Mouse (Mus musculus): ENCODE measurements at regions not wholly inside any gene's neighbourhood (a gene's known extent, or its start where the extent isn't known, plus 50 kb on each side); places are given as distances from the start of the nearest gene placed in this dataset.
"Not testable (repeated sequence)": the region's sequence is repeated elsewhere in the genome, so short reads cannot be mapped to it uniquely, and the experiment has no call there.

- Histone ChIP-seq H3K27me3 (ENCODE audit: control insufficient read depth, insufficient read depth, low read length) (no peaks in the 10 kb centered on the region), H3K4me3 (replicated peaks; ENCODE audit: insufficient read depth, low read depth, low read length) (no peak overlapping the region), H3K4me1 (ENCODE audit: control insufficient read depth, insufficient read depth, low read length) (peaks cover 3% of the 10 kb centered on the region; the same call in 1 of the 2 replicates), H3K27ac (ENCODE audit: insufficient read depth, low read length) (no peak overlapping the region)
- TF ChIP-seq POLR2A (IDR thresholded peaks at IDR 0.05; ENCODE audit: borderline replicate concordance, insufficient read depth, low read length), result no peak
- no peak for TF ChIP-seq CTCF (IDR thresholded peaks at IDR 0.05; ENCODE audit: borderline replicate concordance, insufficient read depth, low read depth, low read length)
- peak; percentile 51 to 81 for DNase-seq
Measured at GRCm38 (mm10) chrX:159073533-159073932, 136.6 kb upstream of the Rps6ka3 start.

GRCm38 (mm10) chrX:159080508-159080907 is 129.6 kb upstream of the Rps6ka3 start:
- H3K27me3 ChIP-seq (ENCODE audit: control insufficient read depth, insufficient read depth, low read length), result no peaks in the 10 kb centered on the region
- 98% methylated on average over 2 of the region's 2 CpGs for WGBS
- TF ChIP-seq POLR2A (IDR thresholded peaks at IDR 0.05; ENCODE audit: borderline replicate concordance, insufficient read depth, low read length) (no peak), CTCF (IDR thresholded peaks at IDR 0.05; ENCODE audit: borderline replicate concordance, insufficient read depth, low read depth, low read length) (no peak)
- no peak overlapping the region for H3K27ac ChIP-seq (ENCODE audit: insufficient read depth, low read length)
- H3K4me1 ChIP-seq (ENCODE audit: control insufficient read depth, insufficient read depth, low read length), result no peaks in the 10 kb centered on the region
- H3K4me3 ChIP-seq (replicated peaks; ENCODE audit: insufficient read depth, low read depth, low read length), result no peak overlapping the region
- no peak for DNase-seq

- 92% methylated on average over 6 of the region's 6 CpGs for WGBS
- not testable (repeated sequence) for H3K27me3 ChIP-seq (ENCODE audit: control insufficient read depth, insufficient read depth, low read length); DNase-seq; H3K4me1 ChIP-seq (ENCODE audit: control insufficient read depth, insufficient read depth, low read length); H3K27ac ChIP-seq (ENCODE audit: insufficient read depth, low read length); H3K4me3 ChIP-seq (replicated peaks; ENCODE audit: insufficient read depth, low read depth, low read length)
Measured at GRCm38 (mm10) chrX:159110651-159111050, 99.5 kb upstream of the Rps6ka3 start.

GRCm38 (mm10) chrX:159116210-159116609 is 93.9 kb upstream of the Rps6ka3 start:
- no peak overlapping the region for H3K4me3 ChIP-seq (replicated peaks; ENCODE audit: insufficient read depth, low read depth, low read length)
- H3K27me3 ChIP-seq (ENCODE audit: control insufficient read depth, insufficient read depth, low read length), result no peaks in the 10 kb centered on the region
- no peak overlapping the region for H3K27ac ChIP-seq (ENCODE audit: insufficient read depth, low read length)
- H3K4me1 ChIP-seq (ENCODE audit: control insufficient read depth, insufficient read depth, low read length), result no peaks in the 10 kb centered on the region
- no peak for TF ChIP-seq POLR2A (IDR thresholded peaks at IDR 0.05; ENCODE audit: borderline replicate concordance, insufficient read depth, low read length)
- no peak for DNase-seq

GRCm38 (mm10) chrX:159140554-159140953 is 69.6 kb upstream of the Rps6ka3 start:
- no peak for DNase-seq
- Histone ChIP-seq H3K27ac (ENCODE audit: insufficient read depth, low read length) (no peak overlapping the region), H3K4me3 (replicated peaks; ENCODE audit: insufficient read depth, low read depth, low read length) (no peak overlapping the region), H3K27me3 (ENCODE audit: control insufficient read depth, insufficient read depth, low read length) (no peaks in the 10 kb centered on the region), H3K4me1 (ENCODE audit: control insufficient read depth, insufficient read depth, low read length) (no peaks in the 10 kb centered on the region)
- TF ChIP-seq CTCF (IDR thresholded peaks at IDR 0.05; ENCODE audit: borderline replicate concordance, insufficient read depth, low read depth, low read length) (no peak), POLR2A (IDR thresholded peaks at IDR 0.05; ENCODE audit: borderline replicate concordance, insufficient read depth, low read length) (no peak)
- 76% methylated on average over 4 of the region's 4 CpGs for WGBS

GRCm38 (mm10) chrX:159143278-159143677 is 66.8 kb upstream of the Rps6ka3 start:
- 77% methylated on average over 4 of the region's 4 CpGs for WGBS

GRCm38 (mm10) chrX:159144674-159145073 is 65.4 kb upstream of the Rps6ka3 start:
- no peak overlapping the region for H3K27ac ChIP-seq (ENCODE audit: insufficient read depth, low read length)
- H3K4me3 ChIP-seq (replicated peaks; ENCODE audit: insufficient read depth, low read depth, low read length), result no peak overlapping the region
- H3K4me1 ChIP-seq (ENCODE audit: control insufficient read depth, insufficient read depth, low read length), result no peaks in the 10 kb centered on the region
- DNase-seq, result no peak
- H3K27me3 ChIP-seq (ENCODE audit: control insufficient read depth, insufficient read depth, low read length), result no peaks in the 10 kb centered on the region
- 75% methylated on average over 3 of the region's 3 CpGs for WGBS
- no peak for TF ChIP-seq CTCF (IDR thresholded peaks at IDR 0.05; ENCODE audit: borderline replicate concordance, insufficient read depth, low read depth, low read length)
- no peak for TF ChIP-seq POLR2A (IDR thresholded peaks at IDR 0.05; ENCODE audit: borderline replicate concordance, insufficient read depth, low read length)

More at GRCm38 (mm10) chrX:159143278-159143677, 66.8 kb upstream of the Rps6ka3 start:
- Histone ChIP-seq H3K27me3 (ENCODE audit: control insufficient read depth, insufficient read depth, low read length) (no peaks in the 10 kb centered on the region), H3K27ac (ENCODE audit: insufficient read depth, low read length) (no peak overlapping the region), H3K4me1 (ENCODE audit: control insufficient read depth, insufficient read depth, low read length) (no peaks in the 10 kb centered on the region), H3K4me3 (replicated peaks; ENCODE audit: insufficient read depth, low read depth, low read length) (no peak overlapping the region)
- TF ChIP-seq POLR2A (IDR thresholded peaks at IDR 0.05; ENCODE audit: borderline replicate concordance, insufficient read depth, low read length), result no peak
- no peak for TF ChIP-seq CTCF (IDR thresholded peaks at IDR 0.05; ENCODE audit: borderline replicate concordance, insufficient read depth, low read depth, low read length)
- no peak for DNase-seq

GRCm38 (mm10) chrX:159145212-159145611 is 64.9 kb upstream of the Rps6ka3 start:
- Histone ChIP-seq H3K27ac (ENCODE audit: insufficient read depth, low read length) (no peak overlapping the region), H3K4me1 (ENCODE audit: control insufficient read depth, insufficient read depth, low read length) (no peaks in the 10 kb centered on the region), H3K27me3 (ENCODE audit: control insufficient read depth, insufficient read depth, low read length) (no peaks in the 10 kb centered on the region), H3K4me3 (replicated peaks; ENCODE audit: insufficient read depth, low read depth, low read length) (no peak overlapping the region)
- DNase-seq, result no peak
- TF ChIP-seq CTCF (IDR thresholded peaks at IDR 0.05; ENCODE audit: borderline replicate concordance, insufficient read depth, low read depth, low read length) (no peak), POLR2A (IDR thresholded peaks at IDR 0.05; ENCODE audit: borderline replicate concordance, insufficient read depth, low read length) (no peak)
- 60% methylated on average over 4 of the region's 4 CpGs for WGBS

GRCm38 (mm10) chrX:159155786-159156185 is 54.3 kb upstream of the Rps6ka3 start:
- Histone ChIP-seq H3K4me3 (replicated peaks; ENCODE audit: insufficient read depth, low read depth, low read length) (no peak overlapping the region), H3K27ac (ENCODE audit: insufficient read depth, low read length) (no peak overlapping the region), H3K4me1 (ENCODE audit: control insufficient read depth, insufficient read depth, low read length) (no peaks in the 10 kb centered on the region), H3K27me3 (ENCODE audit: control insufficient read depth, insufficient read depth, low read length) (no peaks in the 10 kb centered on the region)
- DNase-seq, result no peak
- TF ChIP-seq CTCF (IDR thresholded peaks at IDR 0.05; ENCODE audit: borderline replicate concordance, insufficient read depth, low read depth, low read length) (no peak), POLR2A (IDR thresholded peaks at IDR 0.05; ENCODE audit: borderline replicate concordance, insufficient read depth, low read length) (no peak)
- WGBS, result 58% methylated on average over 5 of the region's 5 CpGs
